In the genomic region with DNA sequence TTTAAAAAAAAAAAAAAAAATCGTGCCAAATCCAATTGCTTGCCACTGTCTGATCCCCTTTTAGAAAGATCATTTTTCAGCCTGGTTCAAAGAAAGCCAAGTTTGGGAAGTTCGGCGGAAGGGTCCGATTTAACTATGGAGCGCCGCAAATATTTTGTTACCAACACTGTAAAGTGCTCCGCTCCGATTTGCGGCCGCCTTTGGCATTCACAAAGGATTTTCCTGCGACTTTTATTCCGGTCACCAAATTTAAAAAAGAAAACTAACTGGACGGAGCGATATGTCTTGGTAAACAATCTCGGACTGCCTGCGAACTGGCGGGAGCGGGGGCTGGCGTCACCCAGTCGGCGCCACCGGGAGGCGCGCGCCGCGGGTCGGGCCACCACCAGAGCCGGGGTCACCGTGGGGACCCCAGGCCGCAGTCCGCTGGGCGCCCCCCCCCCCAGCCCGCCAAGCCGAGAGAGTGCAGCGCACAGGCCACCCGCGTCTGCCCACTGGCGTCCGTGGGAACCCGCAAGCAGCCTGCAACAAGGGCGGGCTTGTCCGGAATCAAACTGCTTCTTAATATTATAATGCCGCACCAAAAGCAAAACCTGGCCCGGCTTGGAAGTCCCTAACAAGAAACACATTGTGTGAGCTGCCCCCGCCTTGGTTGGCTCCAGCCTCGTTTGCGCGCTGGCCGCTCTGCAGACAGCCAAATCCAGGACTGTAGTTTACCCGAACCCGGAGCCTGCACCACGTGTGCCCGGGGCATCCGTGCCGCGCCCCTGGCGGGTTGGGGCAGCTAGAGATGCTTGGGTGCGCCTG, we compare ENCODE assay signal across 7 mouse cellular contexts. TPM values are rescaled to one million over a fixed set of nuclear protein-coding genes. Genes with fewer than 3 reads are reported as not detected.
DNase-seq lines count a peak whose midpoint lies in the region; ATAC-seq and TF ChIP-seq lines count a peak whose summit lies in the region.

No protein-coding gene starts in this region.

- in situ Hi-C loops in ES-E14 (cut with MboI; ENCODE audit: low sequenced_read_pairs in 2 of 2, unreplicated experiment in 2 of 2), result no loop called here

- no peak overlapping the region for H3K27ac ChIP-seq in ES-E14 (ENCODE audit: insufficient read depth, low read depth, low read length, poor library complexity, severe bottlenecking)
- peak overlapping the region; percentile 93 for H3K27ac ChIP-seq in forebrain, embryonic 15.5 days (replicated peaks)
- peak overlapping the region; percentile 83 for H3K27ac ChIP-seq in hindbrain, embryonic 11.5 days (ENCODE audit: low read depth, low read length)
- peak overlapping the region; percentile 95 for H3K27ac ChIP-seq in left cerebral cortex, adult 2 months

- no peak for DNase-seq in ES-E14 (ENCODE audit: low read depth, low spot score)
- DNase-seq in brain, adult 2 months (ENCODE audit: low read depth, low spot score), result peak; percentile 46
- DNase-seq in hindbrain, embryonic 11.5 days (ENCODE audit: low spot score), result peak; percentile 78
- peak; percentile 45 to 60 for DNase-seq in left cerebral cortex, adult 2 months (ENCODE audit: extremely low spot score in 1 of 2, low spot score in 2 of 2)
- peak; percentile 73 for DNase-seq in lung, postnatal 36 days
- peak; percentile 57 to 66 for DNase-seq in right cerebral cortex, postnatal 36 days (ENCODE audit: low spot score in 2 of 2)

- H3K4me1 ChIP-seq in ES-E14 (ENCODE audit: control insufficient read depth in 2 of 2, insufficient read depth in 2 of 2, low read length in 2 of 2, poor library complexity in 1 of 2), result peaks cover 2 to 10% of the 10 kb centered on the region in 2 experiments; a peak in 2 of 4 replicates
- H3K4me1 ChIP-seq in forebrain, embryonic 15.5 days, result peaks cover 43% of the 10 kb centered on the region
- H3K4me1 ChIP-seq in hindbrain, embryonic 11.5 days (replicated peaks; ENCODE audit: control insufficient read depth, insufficient read depth, low read length), result peaks cover 13% of the 10 kb centered on the region; the same call in 1 of the 2 replicates

- H3K4me2 ChIP-seq in forebrain, embryonic 15.5 days (replicated peaks), result peak overlapping the region; percentile 95
- H3K4me2 ChIP-seq in hindbrain, embryonic 11.5 days (replicated peaks; ENCODE audit: low read depth, low read length), result peak overlapping the region; percentile 95

- peak overlapping the region; percentile 60 to 62 for H3K4me3 ChIP-seq in ES-E14 (ENCODE audit: insufficient read depth in 1 of 2, low read depth in 1 of 2, low read length in 2 of 2, poor library complexity in 1 of 2, severe bottlenecking in 1 of 2)
- peak overlapping the region; percentile 85 for H3K4me3 ChIP-seq in forebrain, embryonic 15.5 days
- peak overlapping the region; percentile 45 for H3K4me3 ChIP-seq in hindbrain, embryonic 11.5 days (ENCODE audit: low read depth, low read length)
- peak overlapping the region; percentile 73 for H3K4me3 ChIP-seq in left cerebral cortex, adult 2 months

- ATAC-seq in forebrain, embryonic 15.5 days (replicated peaks), result no peak
- ATAC-seq in hindbrain, embryonic 11.5 days (ENCODE audit: low FRiP score), result no peak

- TF ChIP-seq CTCF in left cerebral cortex, adult 2 months (IDR thresholded peaks at IDR 0.05), result peak; percentile 4; the same call in 1 of the 2 replicates

- no peaks in the 10 kb centered on the region for H3K9me3 ChIP-seq in ES-E14 (ENCODE audit: control insufficient read depth, insufficient read depth, low read depth, low read length)
- no peaks in the 10 kb centered on the region for H3K9me3 ChIP-seq in forebrain, embryonic 15.5 days
- no peaks in the 10 kb centered on the region for H3K9me3 ChIP-seq in hindbrain, embryonic 11.5 days (ENCODE audit: control insufficient read depth, low read length)

- under 1% methylated on average over 53 of the region's 59 CpGs for WGBS in forebrain, embryonic 15.5 days
- under 1% methylated on average over 59 of the region's 59 CpGs for WGBS in hindbrain, embryonic 11.5 days

- no peaks in the 10 kb centered on the region for H3K27me3 ChIP-seq in forebrain, embryonic 15.5 days
- no peaks in the 10 kb centered on the region for H3K27me3 ChIP-seq in hindbrain, embryonic 11.5 days (ENCODE audit: control insufficient read depth, insufficient read depth, low read length)

- intact Hi-C loops in left cerebral cortex, adult 2 months (cut with DNase I), result loop anchor here (2.0 kb wide), 1 partner anchor 140 kb away; no protein-coding TSS in a partner anchor

- H3K9ac ChIP-seq in ES-E14 (ENCODE audit: insufficient read depth, low read depth, low read length, poor library complexity, severe bottlenecking), result peak overlapping the region; percentile 48
- peak overlapping the region; percentile 77 for H3K9ac ChIP-seq in forebrain, embryonic 15.5 days (replicated peaks)
- peak overlapping the region; percentile 77 for H3K9ac ChIP-seq in hindbrain, embryonic 11.5 days (ENCODE audit: low read depth, low read length)

- no peaks in the 10 kb centered on the region for H3K36me3 ChIP-seq in ES-E14 (ENCODE audit: control insufficient read depth, insufficient read depth, low read length, poor library complexity, severe bottlenecking)
- H3K36me3 ChIP-seq in forebrain, embryonic 15.5 days, result no peaks in the 10 kb centered on the region
- no peaks in the 10 kb centered on the region for H3K36me3 ChIP-seq in hindbrain, embryonic 11.5 days (ENCODE audit: control insufficient read depth, insufficient read depth, low read length)

TF ChIP-seq in ES-E14, 5 proteins besides CTCF, POLR2A, EP300 and RAD21:
- TF ChIP-seq CHD2 (IDR thresholded peaks at IDR 0.05; ENCODE audit: low read depth, low read length), result no peak
- TF ChIP-seq HCFC1 (IDR thresholded peaks at IDR 0.05; ENCODE audit: borderline replicate concordance, insufficient read depth, low read length), result no peak
- TF ChIP-seq ZC3H11A (IDR thresholded peaks at IDR 0.05; ENCODE audit: borderline replicate concordance, low read depth, low read length), result no peak
- TF ChIP-seq ZNF384 (IDR thresholded peaks at IDR 0.05; ENCODE audit: low read depth, low read length), result no peak
- no peak for TF ChIP-seq MAFK (IDR thresholded peaks at IDR 0.05; ENCODE audit: insufficient read depth, low read depth, low read length)
TF ChIP-seq in ES-E14: peak in this region for 0.

RNA-seq across cellular contexts. Expression of a gene that starts 3.7 kb away (rescaled TPM):
- 8.8 and 14.5 TPM in 2 replicates for total RNA-seq in ES-E14 (2012; rRNA removed)
- polyA plus RNA-seq in forebrain, embryonic 15.5 days (2015; fragmentation: Nextera tagmentation; extraction: Ambion mirVana), result 509 and 581 TPM in 2 replicates
- 394 and 397 TPM in 2 replicates for polyA plus RNA-seq in hindbrain, embryonic 11.5 days (2014; fragmentation: Nextera tagmentation; extraction: Ambion mirVana)
- total RNA-seq in left cerebral cortex, adult 2 months (2021), result 100 to 1,000 TPM; 140 to 167 TPM
